Mouse (Mus musculus) megakaryocyte, embryonic 14.5 days (primary cell): ENCODE data around the gene Fam213b.

Experiments
- FLI1 ChIP-seq: IDR thresholded peaks from 2 replicates; pipeline ENCODE4 v1.6.1; 2012; ENCODE audit warnings: low read length, inconsistent platforms, mixed read lengths
- GATA1 ChIP-seq: IDR thresholded peaks from 3 replicates; pipeline ENCODE4 v1.6.1; 2012; ENCODE audit warnings: mixed read lengths, low read length, inconsistent platforms, borderline replicate concordance

- TF ChIP-seq GATA1 (no peak), FLI1 (no peak)
Observed at GRCm38 (mm10) chr4:154922931-154923330, 24.0 kb upstream of the Fam213b start.
